Mouse (Mus musculus) olfactory bulb, adult 2 months (tissue): ENCODE data around the gene Pkdcc.

Experiments
- CTCF ChIP-seq: fragments of 200-500 bp; IDR thresholded peaks from 2 replicates; pipeline ENCODE4 v1.5.1; 2012; ENCODE audit warnings: low read depth, mild to moderate bottlenecking, low read length, moderate library complexity; ENCODE audit not compliant: insufficient read depth
- POLR2A ChIP-seq: fragments of 200-500 bp; IDR thresholded peaks from 2 replicates; pipeline ENCODE4 v1.6.1; 2012; ENCODE audit warnings: mild to moderate bottlenecking, low read depth, low read length, moderate library complexity; ENCODE audit not compliant: insufficient read depth

- no peak for TF ChIP-seq CTCF
- TF ChIP-seq POLR2A = no peak
These were observed 36.0 kb upstream of the Pkdcc start for GRCm38 (mm10) chr17:83179151-83179531.
